Mouse (Mus musculus): Measurements from ENCODE around the gene Dclk3. TPM values are rescaled to one million over a fixed set of nuclear protein-coding genes. Genes with fewer than 3 reads are reported as not detected.

Dclk3 gene
- polyA plus RNA-seq (2021; fragmentation: Nextera tagmentation) = 13.5 and 19.3 TPM in 2 replicates
- long read RNA-seq, experiment 1, transcript Dclk3-201 (5 exons, 3,005 nt) = major isoform, 186 of 213 reads
- long read RNA-seq, experiment 1, partial matches to known transcripts = 18 of 213 reads
- long read RNA-seq, experiment 1, other reads (novel, unspliced or antisense) = 9 of 213 reads
- long read RNA-seq, experiment 2, transcript Dclk3-201 (5 exons, 3,005 nt) = major isoform, 13 of 31 reads
- long read RNA-seq, experiment 2, partial matches to known transcripts = 18 of 31 reads
- long read RNA-seq, experiment 2, other reads (novel, unspliced or antisense) = 0 of 31 reads

DNA sequence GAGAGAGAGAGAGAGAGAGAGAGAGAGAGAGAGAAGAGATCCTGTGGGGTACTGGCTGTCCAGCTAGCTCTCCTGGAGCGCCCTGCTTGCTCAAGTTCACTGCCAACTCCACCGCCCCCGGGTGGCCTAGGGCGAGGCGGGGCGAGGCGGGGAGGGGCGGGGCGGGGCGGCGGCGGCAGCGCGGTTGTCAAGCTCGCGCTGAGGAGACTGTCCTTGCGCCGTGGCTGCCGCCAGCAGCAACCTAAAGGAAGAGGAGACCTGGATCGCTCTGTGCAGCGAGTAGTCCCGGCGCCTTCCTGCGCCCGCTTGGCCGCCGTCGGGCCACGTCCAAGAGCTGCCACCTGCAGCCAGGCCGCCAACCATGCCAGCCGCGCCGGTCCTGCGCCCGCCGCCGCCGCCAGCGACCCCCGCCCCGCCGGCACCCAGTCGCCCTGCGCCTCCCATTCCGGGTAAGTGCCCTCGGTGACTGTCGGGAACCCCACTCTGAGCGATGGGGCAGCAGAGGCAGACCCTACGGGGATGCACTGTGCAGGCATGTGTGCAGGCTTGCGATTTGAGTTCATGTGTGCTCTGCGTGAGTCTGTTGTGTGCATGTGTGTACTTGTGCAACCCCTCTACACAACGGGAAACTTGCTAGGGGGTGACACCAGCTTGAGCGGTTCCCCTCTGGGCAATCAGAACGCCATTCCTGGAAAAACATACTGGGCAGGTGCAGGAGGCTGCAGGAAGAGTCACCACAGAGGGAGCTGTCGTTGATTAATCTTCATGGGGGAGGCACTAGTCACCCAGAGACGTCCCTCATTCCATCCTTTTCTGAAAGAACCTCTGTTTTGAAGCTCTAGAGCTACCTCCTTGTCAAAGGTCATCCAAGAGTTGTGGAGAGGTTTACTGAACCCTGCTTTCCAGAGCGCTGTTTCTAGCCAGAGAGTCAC, at the start of gene Dclk3:
Gene Dclk3, plus strand, starts transcription at position 178 of the 932 bp plus-strand sequence.

Other genes with a start within 250 kb of the Dclk3 start
- 5.7 and 6.9 TPM in 2 replicates for gene Mlh1, start 167.3 kb upstream of the Dclk3 start, polyA plus RNA-seq (2021; fragmentation: Nextera tagmentation)
- 16.7 and 23.9 TPM in 2 replicates for gene Epm2aip1, start 167.2 kb upstream of the Dclk3 start, polyA plus RNA-seq (2021; fragmentation: Nextera tagmentation)
- gene Trank1, start 127.3 kb upstream of the Dclk3 start, polyA plus RNA-seq (2021; fragmentation: Nextera tagmentation) = 5.6 and 21.4 TPM in 2 replicates